8 mouse cellular contexts compared by ENCODE assay signal in genomic region chr5:108692271-108692670, GRCm38 (mm10). TPM values are rescaled to one million over a fixed set of nuclear protein-coding genes. Genes with fewer than 3 reads are reported as not detected.
DNase-seq lines count a peak whose midpoint lies in the region; ATAC-seq lines count a peak whose summit lies in the region.

Gene Fgfrl1, plus strand, starts transcription at chr5:108692382.

- no peak within 1 kb of the TSS for H3K27ac ChIP-seq in intestine, embryonic 14.5 days (ENCODE audit: low read depth)
- peak within 1 kb of the TSS; percentile 39; the same call in 1 of the 2 replicates for H3K27ac ChIP-seq in limb, embryonic 13.5 days
- no peak within 1 kb of the TSS for H3K27ac ChIP-seq in midbrain, embryonic 13.5 days

- H3K9me3 ChIP-seq in intestine, embryonic 14.5 days (ENCODE audit: control insufficient read depth, low read length): no peaks in the 10 kb centered on the region
- H3K9me3 ChIP-seq in limb, embryonic 13.5 days: no peaks in the 10 kb centered on the region
- H3K9me3 ChIP-seq in midbrain, embryonic 13.5 days: no peaks in the 10 kb centered on the region

- peak within 1 kb of the TSS; percentile 62 for H3K4me2 ChIP-seq in intestine, embryonic 14.5 days (ENCODE audit: low read length)
- peak within 1 kb of the TSS; percentile 82 for H3K4me2 ChIP-seq in limb, embryonic 13.5 days (replicated peaks)
- peak within 1 kb of the TSS; percentile 96 for H3K4me2 ChIP-seq in midbrain, embryonic 13.5 days (replicated peaks)

- DNase-seq in cerebellum, postnatal 14 days: peak; percentile 32 to 54
- no peak for DNase-seq in cerebellum, adult 11-12 months
- DNase-seq in gastrocnemius, postnatal 4 days (ENCODE audit: low spot score in 2 of 2): peak in 1 of 2 experiments; percentile 45
- DNase-seq in intestine, embryonic 14.5 days (ENCODE audit: low spot score): peak; percentile 85
- DNase-seq in testis, postnatal 10 days (ENCODE audit: low spot score): peak; percentile 82

- H3K36me3 ChIP-seq in intestine, embryonic 14.5 days (ENCODE audit: control insufficient read depth, insufficient read depth, low read length): no peaks in the 10 kb centered on the region
- peaks cover 19% of the 10 kb centered on the region for H3K36me3 ChIP-seq in limb, embryonic 13.5 days
- no peaks in the 10 kb centered on the region for H3K36me3 ChIP-seq in midbrain, embryonic 13.5 days

- no peaks in the 10 kb centered on the region for H3K27me3 ChIP-seq in intestine, embryonic 14.5 days (replicated peaks; ENCODE audit: control insufficient read depth, insufficient read depth, low read length)
- no peaks in the 10 kb centered on the region for H3K27me3 ChIP-seq in limb, embryonic 13.5 days
- peaks cover 24% of the 10 kb centered on the region for H3K27me3 ChIP-seq in midbrain, embryonic 13.5 days

- H3K4me1 ChIP-seq in intestine, embryonic 14.5 days (replicated peaks; ENCODE audit: control insufficient read depth, insufficient read depth, low read length): peaks cover 26% of the 10 kb centered on the region
- peaks cover 44% of the 10 kb centered on the region for H3K4me1 ChIP-seq in limb, embryonic 13.5 days
- peaks cover 28% of the 10 kb centered on the region for H3K4me1 ChIP-seq in midbrain, embryonic 13.5 days (replicated peaks)

- WGBS in intestine, embryonic 14.5 days: 6% methylated on average over 16 of the region's 18 CpGs
- 2% methylated on average over 15 of the region's 18 CpGs for WGBS in limb, embryonic 13.5 days
- WGBS in midbrain, embryonic 13.5 days: 5% methylated on average over 18 of the region's 18 CpGs

- peak; percentile 52 for ATAC-seq in common myeloid progenitor, adult 5-6 weeks (replicated peaks; ENCODE audit: low read depth, poor library complexity, severe bottlenecking)
- no peak for ATAC-seq in intestine, embryonic 14.5 days (replicated peaks; ENCODE audit: low FRiP score, low TSS enrichment, low read depth)
- no peak for ATAC-seq in limb, embryonic 13.5 days (ENCODE audit: low FRiP score, low read depth)
- ATAC-seq in midbrain, embryonic 13.5 days: no peak

- H3K4me3 ChIP-seq in intestine, embryonic 14.5 days (ENCODE audit: low read depth, low read length): peak within 1 kb of the TSS; percentile 79
- H3K4me3 ChIP-seq in limb, embryonic 13.5 days: peak within 1 kb of the TSS; percentile 94
- H3K4me3 ChIP-seq in midbrain, embryonic 13.5 days (replicated peaks): peak within 1 kb of the TSS; percentile 80

- peak within 1 kb of the TSS; percentile 36 for H3K9ac ChIP-seq in intestine, embryonic 14.5 days (ENCODE audit: low read length)
- peak within 1 kb of the TSS; percentile 58 for H3K9ac ChIP-seq in limb, embryonic 13.5 days
- H3K9ac ChIP-seq in midbrain, embryonic 13.5 days (replicated peaks): 0 out of 2 replicates have a peak within 1 kb of the TSS, but pooled peaks have one; percentile 23

RNA-seq across cellular contexts. Expression of gene Fgfrl1, which starts in this region (rescaled TPM):
- total RNA-seq in common myeloid progenitor, adult 5-6 weeks (2017): 1.6 and 3.7 TPM in 2 replicates
- 100 to 1,000 TPM; 172 to 194 TPM for total RNA-seq in gastrocnemius, postnatal 4 days (2021)
- 17.9 and 26.6 TPM in 2 replicates for polyA plus RNA-seq in intestine, embryonic 14.5 days (2014; fragmentation: Nextera tagmentation; extraction: Ambion mirVana)
- polyA plus RNA-seq in limb, embryonic 13.5 days (2015; fragmentation: Nextera tagmentation; extraction: Ambion mirVana): 44.8 and 52.4 TPM in 2 replicates
- 4.0 and 5.3 TPM in 2 replicates for polyA plus RNA-seq in midbrain, embryonic 13.5 days (2015; fragmentation: Nextera tagmentation; extraction: Ambion mirVana)

Comparison
In these comparisons a context has a peak if more than half of its experiments do, and no peak if none do; other contexts are left out.
1. RNA of gene Fgfrl1 (total RNA-seq): 172 to 194 TPM in gastrocnemius, postnatal 4 days; 1.6 to 3.7 TPM in common myeloid progenitor, adult 5-6 weeks; every median in the first group is over 10 times any median in the second.
2. Peak in every context shown above with its lines, with median percentiles within 50 percentile points of each other: H3K4me2 ChIP-seq, H3K4me3 ChIP-seq and H3K9ac ChIP-seq.